Mouse (Mus musculus) lung, embryonic 15.5 days (tissue): ENCODE data around the gene Tef. TPM values are rescaled to one million over a fixed set of nuclear protein-coding genes. Genes with fewer than 3 reads are reported as not detected.

Experiments used
- ATAC-seq: fragments of 200-750 bp; cut with Nextera tagmentation; 2 replicates; pipeline ENCODE4 v1.8.0; 2017; ENCODE audit warnings: moderate number of reproducible peaks, borderline replicate concordance; ENCODE audit not compliant: low FRiP score, low TSS enrichment; ENCODE audit errors: extremely low read depth
- H3K27ac ChIP-seq: fragments of 300-500 bp; sonication (generic); 2 replicates; pipeline ENCODE4 v1.5.1; 2015; ENCODE audit warnings: moderate library complexity, mild to moderate bottlenecking, inconsistent platforms
- H3K27me3 ChIP-seq: fragments of 300-500 bp; sonication (generic); 2 replicates; pipeline ENCODE4 v1.6.1; 2015; ENCODE audit warnings: inconsistent platforms
- H3K36me3 ChIP-seq: fragments of 300-500 bp; sonication (generic); 2 replicates; pipeline ENCODE4 v1.6.1; 2015; ENCODE audit warnings: inconsistent platforms
- H3K4me1 ChIP-seq: fragments of 300-500 bp; sonication (generic); 2 replicates; pipeline ENCODE4 v1.6.1; 2015; ENCODE audit warnings: inconsistent platforms
- H3K4me2 ChIP-seq: fragments of 300-500 bp; sonication (generic); 2 replicates; pipeline ENCODE4 v1.6.1; 2015; ENCODE audit warnings: inconsistent platforms, mild to moderate bottlenecking, moderate library complexity
- H3K4me3 ChIP-seq: fragments of 300-500 bp; sonication (generic); 2 replicates; pipeline ENCODE4 v1.5.1; 2015; ENCODE audit warnings: mild to moderate bottlenecking, inconsistent platforms
- H3K9ac ChIP-seq: fragments of 300-500 bp; sonication (generic); 2 replicates; pipeline ENCODE4 v1.6.1; 2015; ENCODE audit warnings: inconsistent platforms
- H3K9me3 ChIP-seq: fragments of 300-500 bp; sonication (generic); 2 replicates; pipeline ENCODE4 v1.6.1; 2016; ENCODE audit warnings: inconsistent platforms
- WGBS: fragments of 180-500 bp; shearing (Covaris S2); methylation state at CpG from one replicate; pipeline ENCODE4 v1.1.7; 2015; 5-methylcytosine and 5-hydroxymethylcytosine counted together
- polyA plus RNA-seq: library from polyadenylated mRNA; unstranded; fragments of >200 nt; fragmentation: Nextera tagmentation; extraction: Ambion mirVana; gene quantifications from 2 replicates; pipeline ENCODE4 v1.2.1, GENCODE M21; 2015

Tef gene
- polyA plus RNA-seq, 1 experiment from 2014 or later = 31.4 TPM

- no peaks in the 10 kb centered on the region for H3K36me3 ChIP-seq
- peaks cover 59% of the 10 kb centered on the region for H3K4me1 ChIP-seq
- H3K9me3 ChIP-seq = no peaks in the 10 kb centered on the region
- peak overlapping the region; percentile 42 for H3K4me3 ChIP-seq
- H3K27ac ChIP-seq = peak overlapping the region; percentile 91
- H3K4me2 ChIP-seq = peak overlapping the region; percentile 67
- peak; percentile 41 for ATAC-seq
- no peaks in the 10 kb centered on the region for H3K27me3 ChIP-seq
- WGBS = 6% methylated on average over 8 of the region's 8 CpGs
- peak overlapping the region; percentile 32 for H3K9ac ChIP-seq
Observed at GRCm38 (mm10) chr15:81802941-81803351, 725 bp downstream of the Tef start.

DNA sequence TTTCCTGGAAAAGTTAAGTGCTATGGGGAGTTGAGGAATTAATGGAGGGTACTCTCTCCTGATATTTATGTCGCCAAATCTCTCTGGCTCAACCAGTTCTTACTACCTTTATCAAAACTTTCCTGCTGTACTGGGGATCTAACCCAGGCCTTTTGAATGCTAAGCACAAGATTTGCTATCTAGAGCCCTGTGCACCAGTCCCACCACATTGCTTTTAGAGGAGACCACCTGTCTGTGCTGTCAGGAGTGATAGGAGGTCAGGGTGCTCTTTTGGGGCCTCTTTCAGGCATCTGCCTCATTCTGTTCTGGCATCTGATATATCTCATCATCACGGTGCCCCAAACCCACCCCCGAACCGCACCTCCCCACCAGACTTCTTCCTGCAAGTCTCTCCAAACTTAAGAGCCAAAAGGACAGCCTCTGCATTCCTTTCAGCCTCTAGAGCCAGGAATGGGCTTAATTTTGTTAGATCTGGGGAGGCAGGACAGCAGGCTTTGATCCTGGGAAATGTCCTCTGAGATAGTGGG is 1.3 kb downstream of the Tef start:
- Histone ChIP-seq H3K4me1 (peaks cover 62% of the 10 kb centered on the region), H3K27ac (peak overlapping the region; percentile 91), H3K4me2 (peak overlapping the region; percentile 67), H3K9ac (peak overlapping the region; percentile 32; the same call in 1 of the 2 replicates), H3K27me3 (no peaks in the 10 kb centered on the region), H3K36me3 (no peaks in the 10 kb centered on the region), H3K4me3 (peak overlapping the region; percentile 42), H3K9me3 (no peaks in the 10 kb centered on the region)
- 48% methylated on average over 4 of the region's 4 CpGs for WGBS
- ATAC-seq = no peak

- Histone ChIP-seq H3K4me1 (peaks cover 68% of the 10 kb centered on the region), H3K27ac (peak overlapping the region; percentile 91)
Observed at GRCm38 (mm10) chr15:81804172-81804571, 2.0 kb downstream of the Tef start.

GRCm38 (mm10) chr15:81804883-81805282 is 2.7 kb downstream of the Tef start:
- H3K9me3 ChIP-seq = no peaks in the 10 kb centered on the region
- no peak overlapping the region for H3K4me3 ChIP-seq
- ATAC-seq = no peak
- no peaks in the 10 kb centered on the region for H3K36me3 ChIP-seq
- no peaks in the 10 kb centered on the region for H3K27me3 ChIP-seq
- H3K27ac ChIP-seq = peak overlapping the region; percentile 68
- peaks cover 76% of the 10 kb centered on the region for H3K4me1 ChIP-seq
- no peak overlapping the region for H3K9ac ChIP-seq
- WGBS = 67% methylated on average over 3 of the region's 3 CpGs
- 0 out of 2 replicates have a peak overlapping the region, but pooled peaks have one; percentile 67 for H3K4me2 ChIP-seq

More at GRCm38 (mm10) chr15:81804172-81804571, 2.0 kb downstream of the Tef start:
- Histone ChIP-seq H3K9me3 (no peaks in the 10 kb centered on the region), H3K9ac (no peak overlapping the region), H3K4me2 (peak overlapping the region; percentile 67; the same call in 1 of the 2 replicates), H3K36me3 (no peaks in the 10 kb centered on the region), H3K4me3 (no peak overlapping the region), H3K27me3 (no peaks in the 10 kb centered on the region)
- no peak for ATAC-seq
- 59% methylated on average over 1 of the region's 1 CpGs for WGBS

DNA sequence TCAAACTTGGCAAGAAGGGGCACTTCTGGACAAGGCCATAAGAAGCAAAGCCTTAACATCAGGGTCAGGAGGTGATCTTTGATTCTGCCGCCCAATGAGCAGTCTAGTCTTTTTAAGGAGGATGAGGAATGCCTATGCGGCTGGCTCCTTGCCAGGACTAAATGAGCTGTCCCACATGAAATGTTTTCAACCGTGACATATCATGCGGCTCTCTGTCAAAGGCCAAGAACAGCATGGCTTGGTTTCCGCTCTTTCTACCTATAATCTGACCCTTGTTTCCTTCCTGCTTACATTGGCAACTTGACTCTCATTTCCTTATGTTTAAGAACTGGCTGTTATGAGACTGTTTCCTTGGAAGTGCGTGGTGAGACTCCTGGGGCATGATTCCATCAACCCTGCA is 3.4 kb downstream of the Tef start:
- Histone ChIP-seq H3K9me3 (no peaks in the 10 kb centered on the region), H3K4me1 (peaks cover 80% of the 10 kb centered on the region), H3K4me2 (peak overlapping the region; percentile 21; the same call in 1 of the 2 replicates), H3K9ac (no peak overlapping the region), H3K36me3 (no peaks in the 10 kb centered on the region), H3K4me3 (no peak overlapping the region), H3K27me3 (no peaks in the 10 kb centered on the region), H3K27ac (peak overlapping the region; percentile 83)
- ATAC-seq = no peak
- 22% methylated on average over 6 of the region's 6 CpGs for WGBS

GRCm38 (mm10) chr15:81806621-81807404 is 4.6 kb downstream of the Tef start:
- Histone ChIP-seq H3K4me2 (no peak overlapping the region), H3K9ac (no peak overlapping the region), H3K4me1 (peaks cover 81% of the 10 kb centered on the region), H3K36me3 (no peaks in the 10 kb centered on the region), H3K27ac (peak overlapping the region; percentile 83), H3K9me3 (no peaks in the 10 kb centered on the region), H3K4me3 (no peak overlapping the region), H3K27me3 (no peaks in the 10 kb centered on the region)
- 57% methylated on average over 4 of the region's 4 CpGs for WGBS
- no peak for ATAC-seq

DNA sequence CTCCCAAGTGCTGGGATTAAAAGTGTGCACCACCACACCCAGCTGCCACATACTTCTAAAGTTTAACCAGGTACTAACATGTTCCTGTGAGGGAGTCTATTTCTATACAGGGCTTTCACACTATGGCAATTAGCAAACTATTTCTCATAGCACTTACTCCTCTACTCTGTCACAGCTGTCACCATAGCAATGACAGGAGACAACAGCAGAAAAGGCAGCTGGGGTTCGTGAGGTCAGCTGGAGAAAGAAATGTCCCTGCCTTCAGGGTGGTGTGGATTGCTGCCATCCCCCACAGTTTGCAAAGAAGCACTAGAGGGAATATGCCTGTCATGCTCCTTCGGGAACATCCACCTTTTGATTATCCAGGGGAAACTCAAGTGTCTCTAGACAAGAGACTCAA is 6.6 kb downstream of the Tef start:
- Histone ChIP-seq H3K9me3 (no peaks in the 10 kb centered on the region), H3K4me2 (no peak overlapping the region), H3K27ac (no peak overlapping the region), H3K4me3 (no peak overlapping the region), H3K4me1 (peaks cover 77% of the 10 kb centered on the region), H3K9ac (no peak overlapping the region), H3K36me3 (no peaks in the 10 kb centered on the region), H3K27me3 (no peaks in the 10 kb centered on the region)
- WGBS = 65% methylated on average over 2 of the region's 2 CpGs
- ATAC-seq = no peak

DNA sequence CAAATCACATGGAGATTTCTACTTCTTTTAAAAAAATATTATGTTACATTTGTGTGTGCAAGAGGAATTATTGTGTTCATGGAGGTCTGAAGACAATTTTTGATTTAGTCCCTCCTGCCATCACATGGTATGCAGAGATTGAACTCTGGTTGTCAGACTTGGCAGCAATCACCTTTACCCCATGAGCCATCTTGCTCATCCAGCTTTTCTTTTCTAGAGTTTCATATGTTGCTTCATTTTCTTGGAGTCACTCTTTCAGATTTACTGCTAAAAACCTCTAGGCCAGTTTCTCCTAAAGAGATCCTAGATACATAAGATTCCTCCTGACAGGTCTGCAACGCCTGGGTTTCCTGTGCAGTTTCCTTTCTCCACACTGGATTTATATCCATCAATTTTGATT is 7.3 kb downstream of the Tef start:
- Histone ChIP-seq H3K4me3 (peak overlapping the region; percentile 83), H3K4me2 (peak overlapping the region; percentile 94), H3K27me3 (no peaks in the 10 kb centered on the region), H3K4me1 (peaks cover 70% of the 10 kb centered on the region), H3K27ac (peak overlapping the region; percentile 97), H3K9me3 (no peaks in the 10 kb centered on the region), H3K36me3 (no peaks in the 10 kb centered on the region), H3K9ac (peak overlapping the region; percentile 40)
- 27% methylated on average over 1 of the region's 1 CpGs for WGBS
- ATAC-seq = no peak

DNA sequence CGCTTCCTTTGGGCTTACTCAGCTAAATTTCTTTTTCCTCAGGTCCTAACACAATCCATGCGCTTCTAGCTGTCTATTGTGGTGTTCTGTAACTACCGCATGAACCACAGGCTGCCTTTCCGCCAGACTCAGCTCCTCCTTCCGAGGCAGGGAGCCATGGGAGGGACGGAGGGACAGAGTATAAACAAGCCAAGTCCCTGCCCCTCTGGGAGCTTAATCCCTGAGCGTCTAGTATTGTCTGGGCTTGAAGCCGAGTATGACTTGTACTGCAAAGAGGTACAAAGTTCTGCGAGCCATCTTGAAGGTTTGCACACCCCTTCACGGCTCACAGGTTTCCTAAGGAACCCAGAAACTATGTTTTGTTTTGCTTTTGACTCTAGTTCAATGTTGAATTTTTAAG is 7.9 kb downstream of the Tef start:
- WGBS = 1% methylated on average over 10 of the region's 10 CpGs
- peak overlapping the region; percentile 94 for H3K4me2 ChIP-seq
- peak; percentile 56 for ATAC-seq
- H3K9ac ChIP-seq = peak overlapping the region; percentile 40
- peaks cover 1% of the 10 kb centered on the region; the same call in 1 of the 2 replicates for H3K36me3 ChIP-seq
- H3K4me1 ChIP-seq = peaks cover 64% of the 10 kb centered on the region
- no peaks in the 10 kb centered on the region for H3K27me3 ChIP-seq
- no peaks in the 10 kb centered on the region for H3K9me3 ChIP-seq
- peak overlapping the region; percentile 83 for H3K4me3 ChIP-seq
- peak overlapping the region; percentile 97 for H3K27ac ChIP-seq

GRCm38 (mm10) chr15:81810671-81811598 is 8.7 kb downstream of the Tef start:
- H3K4me3 ChIP-seq = peak overlapping the region; percentile 83
- H3K27ac ChIP-seq = peak overlapping the region; percentile 97
- H3K9ac ChIP-seq = peak overlapping the region; percentile 80
- peaks cover 9% of the 10 kb centered on the region for H3K36me3 ChIP-seq
- peak overlapping the region; percentile 94 for H3K4me2 ChIP-seq
- ATAC-seq = peak; percentile 96
- under 1% methylated on average over 89 of the region's 89 CpGs for WGBS
- no peaks in the 10 kb centered on the region for H3K9me3 ChIP-seq
- H3K27me3 ChIP-seq = no peaks in the 10 kb centered on the region
- peaks cover 56% of the 10 kb centered on the region for H3K4me1 ChIP-seq

DNA sequence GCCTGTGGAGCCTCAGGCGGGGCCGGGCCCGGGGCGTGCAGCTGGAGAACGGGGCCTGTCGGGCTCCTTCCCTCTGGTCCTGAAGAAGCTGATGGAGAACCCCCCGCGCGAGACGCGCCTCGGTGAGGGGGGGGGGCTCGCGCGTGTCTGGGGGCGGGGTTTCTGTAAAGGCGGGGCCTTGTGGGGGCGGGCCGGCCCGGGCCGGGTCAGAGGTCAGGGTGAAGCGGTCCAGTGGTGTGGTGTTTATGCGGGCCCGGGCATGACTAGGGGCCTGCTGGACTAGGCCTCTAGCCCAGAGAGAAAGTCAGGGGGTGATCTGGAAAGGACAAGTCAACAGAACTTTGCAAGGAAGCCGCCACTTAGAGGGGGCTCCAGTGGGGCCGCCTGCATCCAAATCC is 9.4 kb downstream of the Tef start:
- Histone ChIP-seq H3K36me3 (peaks cover 15% of the 10 kb centered on the region), H3K4me3 (peak overlapping the region; percentile 83), H3K27ac (peak overlapping the region; percentile 97), H3K9me3 (no peaks in the 10 kb centered on the region), H3K27me3 (no peaks in the 10 kb centered on the region), H3K9ac (peak overlapping the region; percentile 80), H3K4me1 (peaks cover 49% of the 10 kb centered on the region), H3K4me2 (peak overlapping the region; percentile 94)
- 1% methylated on average over 23 of the region's 26 CpGs for WGBS
- no peak for ATAC-seq
